Mouse (Mus musculus): Measurements from ENCODE around the gene Zfp92. TPM values are rescaled to one million over a fixed set of nuclear protein-coding genes. Genes with fewer than 3 reads are reported as not detected.

Zfp92 gene
- polyA plus RNA-seq, 1 experiment from 2014 or later = 0.30 TPM

Other genes starting within 250 kb of the Zfp92 start
- not detected in 2 replicates for gene Spin2d, start 234.1 kb upstream of the Zfp92 start, polyA plus RNA-seq (2015; fragmentation: Nextera tagmentation; extraction: Ambion mirVana)
- 9.6 and 12.5 TPM in 2 replicates for gene Xlr3b, start 218.9 kb upstream of the Zfp92 start, polyA plus RNA-seq (2015; fragmentation: Nextera tagmentation; extraction: Ambion mirVana)
- 0.90 and 1.8 TPM in 2 replicates for gene Xlr4b, start 196.8 kb upstream of the Zfp92 start, polyA plus RNA-seq (2015; fragmentation: Nextera tagmentation; extraction: Ambion mirVana)
- gene F8a, start 182.8 kb upstream of the Zfp92 start, polyA plus RNA-seq (2015; fragmentation: Nextera tagmentation; extraction: Ambion mirVana) = 12.8 and 14.7 TPM in 2 replicates
- 0.67 and 0.93 TPM in 2 replicates for gene Xlr4c, start 168.0 kb upstream of the Zfp92 start, polyA plus RNA-seq (2015; fragmentation: Nextera tagmentation; extraction: Ambion mirVana)
- gene Xlr3c, start 145.7 kb upstream of the Zfp92 start, polyA plus RNA-seq (2015; fragmentation: Nextera tagmentation; extraction: Ambion mirVana) = not detected in 2 replicates
- 0.12 and 0.31 TPM in 2 replicates for gene Xlr5a, start 118.1 kb upstream of the Zfp92 start, polyA plus RNA-seq (2015; fragmentation: Nextera tagmentation; extraction: Ambion mirVana)
- not detected in 2 replicates for gene Xlr5c, start 118.1 kb upstream of the Zfp92 start, polyA plus RNA-seq (2015; fragmentation: Nextera tagmentation; extraction: Ambion mirVana)
- not detected in 2 replicates for gene Gm45015, start 74.3 kb upstream of the Zfp92 start, polyA plus RNA-seq (2015; fragmentation: Nextera tagmentation; extraction: Ambion mirVana)
- gene Zfp275, start 68.5 kb upstream of the Zfp92 start, polyA plus RNA-seq (2015; fragmentation: Nextera tagmentation; extraction: Ambion mirVana) = 13.5 and 14.7 TPM in 2 replicates
- gene Gm18336, start 12.4 kb upstream of the Zfp92 start, polyA plus RNA-seq (2015; fragmentation: Nextera tagmentation; extraction: Ambion mirVana) = not detected in 2 replicates
- 12.3 and 24.8 TPM in 2 replicates for gene Trex2, start 24.2 kb downstream of the Zfp92 start, polyA plus RNA-seq (2015; fragmentation: Nextera tagmentation; extraction: Ambion mirVana)
- 49.6 and 50.9 TPM in 2 replicates for gene Haus7, start 47.9 kb downstream of the Zfp92 start, polyA plus RNA-seq (2015; fragmentation: Nextera tagmentation; extraction: Ambion mirVana)
- 87.2 and 114 TPM in 2 replicates for gene Bgn, start 72.5 kb downstream of the Zfp92 start, polyA plus RNA-seq (2015; fragmentation: Nextera tagmentation; extraction: Ambion mirVana)
- 0.26 and 0.59 TPM in 2 replicates for gene Atp2b3, start 92.0 kb downstream of the Zfp92 start, polyA plus RNA-seq (2015; fragmentation: Nextera tagmentation; extraction: Ambion mirVana)
- 8.2 and 9.0 TPM in 2 replicates for gene Dusp9, start 228.3 kb downstream of the Zfp92 start, polyA plus RNA-seq (2015; fragmentation: Nextera tagmentation; extraction: Ambion mirVana)
- 22.4 and 24.4 TPM in 2 replicates for gene Pnck, start 249.0 kb downstream of the Zfp92 start, polyA plus RNA-seq (2015; fragmentation: Nextera tagmentation; extraction: Ambion mirVana)